Mouse (Mus musculus) C2C12 (cell line): Measurements from ENCODE around the gene C2. TPM values are rescaled to one million over a fixed set of nuclear protein-coding genes. Genes with fewer than 3 reads are reported as not detected.
A peak's percentile ranks its signal among the peaks of the same experiment; 100 is the strongest.

Experiments used
- H3K27me3 ChIP-seq: one replicate; pipeline ENCODE4 v1.6.1; 2011; ENCODE audit not compliant: control insufficient read depth, insufficient read depth, insufficient read length
- H3K36me3 ChIP-seq: one replicate; pipeline ENCODE4 v1.6.1; 2011; ENCODE audit not compliant: control insufficient read depth, insufficient read depth
- H3K4me3 ChIP-seq: one replicate; pipeline ENCODE4 v1.5.1; 2011; ENCODE audit warnings: mild to moderate bottlenecking, control low read depth; ENCODE audit not compliant: poor library complexity, insufficient read depth, severe bottlenecking
- H3K79me2 ChIP-seq: one replicate; pipeline ENCODE4 v1.6.1; 2011; ENCODE audit not compliant: control insufficient read depth, insufficient read depth
- H3K79me3 ChIP-seq: one replicate; pipeline ENCODE4 v1.6.1; 2011; ENCODE audit warnings: low read depth, control low read depth
- H3ac ChIP-seq: one replicate; pipeline ENCODE3; 2011; ENCODE audit warnings: low read depth; ENCODE audit not compliant: control insufficient read depth, insufficient read length
- CEBPB ChIP-seq: IDR thresholded peaks from one replicate; pipeline ENCODE4 v1.6.1; 2011; ENCODE audit warnings: low read depth, mild to moderate bottlenecking, control low read depth, moderate library complexity
- CTCF ChIP-seq: IDR thresholded peaks from one replicate; pipeline ENCODE4 v1.5.1; 2011; ENCODE audit not compliant: control insufficient read depth, insufficient read depth, insufficient read length
- FOSL1 ChIP-seq: IDR thresholded peaks from one replicate; pipeline ENCODE4 v1.8.0; 2011; ENCODE audit warnings: mild to moderate bottlenecking, low read length; ENCODE audit not compliant: poor library complexity, insufficient read depth, severe bottlenecking
- MAX ChIP-seq: IDR thresholded peaks from one replicate; pipeline ENCODE4 v1.6.1; 2011; ENCODE audit warnings: mild to moderate bottlenecking, control low read depth
- MYOD1 ChIP-seq: IDR thresholded peaks from one replicate; pipeline ENCODE4 v1.6.1; 2011; ENCODE audit warnings: low read depth; ENCODE audit not compliant: control insufficient read depth, insufficient read length
- MYOG ChIP-seq: IDR thresholded peaks from one replicate; pipeline ENCODE4 v1.6.1; 2011; ENCODE audit not compliant: control insufficient read depth, insufficient read length; ENCODE audit errors: extremely low read depth
- USF1 ChIP-seq: IDR thresholded peaks from one replicate; pipeline ENCODE4 v1.6.1; 2011; ENCODE audit warnings: low read depth, mild to moderate bottlenecking, control low read depth, moderate library complexity
- polyA plus RNA-seq: library from polyadenylated mRNA; unstranded; fragments of >200 nt; fragmentation: generic; extraction: Trizol; gene quantifications from one replicate; pipeline ENCODE4 v1.2.1, GENCODE M21; 2012; ENCODE audit warnings: missing spikeins

Gene C2
- polyA plus RNA-seq, 1 experiment = 0.32 TPM

DNA sequence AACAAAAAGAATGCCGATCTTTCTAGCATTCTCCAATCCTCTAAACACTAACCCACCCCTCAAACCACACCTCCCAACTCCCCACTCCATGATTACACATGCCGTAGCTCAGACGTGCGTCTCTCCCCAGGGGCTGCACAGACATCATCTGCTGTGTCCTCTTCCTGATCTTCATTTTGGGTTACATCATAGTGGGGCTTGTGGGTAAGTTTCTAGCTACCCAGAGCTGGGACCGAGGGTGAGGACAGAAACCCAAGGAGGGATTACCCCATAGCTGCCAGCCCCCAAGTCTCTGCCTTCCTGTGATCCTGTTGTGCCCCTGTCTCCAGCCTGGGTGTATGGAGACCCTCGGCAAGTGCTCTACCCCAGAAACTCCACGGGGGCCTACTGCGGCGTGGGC is 19.1 kb upstream of the C2 start:
- TF ChIP-seq MYOG (no peak), CEBPB (no peak), MYOD1 (no peak)
- Histone ChIP-seq H3K36me3 (peaks cover 20% of the 10 kb centered on the region), H3K79me2 (no peaks in the 10 kb centered on the region), H3K27me3 (no peaks in the 10 kb centered on the region), H3K4me3 (no peak overlapping the region), H3ac (no peak overlapping the region), H3K79me3 (no peaks in the 10 kb centered on the region)

DNA sequence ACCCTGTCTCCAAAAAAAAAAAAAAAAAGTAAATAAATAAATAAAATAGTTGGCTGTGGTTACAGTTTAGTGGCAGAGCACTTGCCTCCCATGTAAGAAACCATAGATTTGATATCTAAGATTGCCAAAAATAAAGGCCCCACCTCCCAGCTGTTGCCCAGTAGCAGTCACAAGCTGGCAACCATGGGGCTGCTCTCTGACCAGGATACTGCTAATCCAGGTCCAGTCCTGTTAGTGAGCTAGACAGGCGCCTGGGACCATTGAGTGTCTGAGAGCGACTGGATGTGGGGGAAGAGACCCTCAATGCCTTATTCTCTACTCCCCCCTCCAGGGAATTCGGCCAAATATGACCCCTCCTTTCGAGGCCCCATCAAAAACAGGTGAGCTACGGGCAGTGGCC is 18.3 kb upstream of the C2 start:
- Histone ChIP-seq H3K27me3 (no peaks in the 10 kb centered on the region), H3K36me3 (peaks cover 28% of the 10 kb centered on the region), H3K79me3 (no peaks in the 10 kb centered on the region), H3K4me3 (no peak overlapping the region), H3K79me2 (no peaks in the 10 kb centered on the region), H3ac (no peak overlapping the region)
- no peak for TF ChIP-seq CTCF
- no peak for TF ChIP-seq MAX

DNA sequence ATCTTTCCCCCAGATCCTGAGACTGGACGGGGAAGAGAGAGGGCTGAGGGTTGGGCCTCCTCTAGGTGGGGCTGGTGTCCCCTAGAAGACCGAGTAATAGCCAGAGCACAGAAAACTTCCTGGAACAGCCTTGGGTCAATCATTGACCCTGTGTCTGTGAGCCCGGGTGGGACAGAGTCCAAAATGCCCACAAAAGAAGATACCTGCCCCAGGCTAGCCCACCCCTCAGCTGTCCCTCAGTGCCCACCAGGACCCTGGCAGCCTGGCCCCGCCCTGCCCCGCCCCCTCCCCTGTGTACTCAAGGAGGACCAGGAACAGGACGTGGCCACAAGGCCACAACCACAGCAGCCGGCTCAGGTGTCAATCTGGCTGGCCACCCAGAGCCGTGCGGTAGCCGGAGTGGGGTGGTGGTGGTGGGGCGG is 17.4 kb upstream of the C2 start:
- Histone ChIP-seq H3K79me3 (no peaks in the 10 kb centered on the region), H3ac (no peak overlapping the region), H3K79me2 (no peaks in the 10 kb centered on the region), H3K4me3 (no peak overlapping the region), H3K27me3 (no peaks in the 10 kb centered on the region), H3K36me3 (peaks cover 35% of the 10 kb centered on the region)
- no peak for TF ChIP-seq MYOG
- TF ChIP-seq CTCF = no peak
- TF ChIP-seq USF1 = no peak
- TF ChIP-seq MAX = no peak
- TF ChIP-seq MYOD1 = no peak
- no peak for TF ChIP-seq FOSL1
- TF ChIP-seq CEBPB = no peak

DNA sequence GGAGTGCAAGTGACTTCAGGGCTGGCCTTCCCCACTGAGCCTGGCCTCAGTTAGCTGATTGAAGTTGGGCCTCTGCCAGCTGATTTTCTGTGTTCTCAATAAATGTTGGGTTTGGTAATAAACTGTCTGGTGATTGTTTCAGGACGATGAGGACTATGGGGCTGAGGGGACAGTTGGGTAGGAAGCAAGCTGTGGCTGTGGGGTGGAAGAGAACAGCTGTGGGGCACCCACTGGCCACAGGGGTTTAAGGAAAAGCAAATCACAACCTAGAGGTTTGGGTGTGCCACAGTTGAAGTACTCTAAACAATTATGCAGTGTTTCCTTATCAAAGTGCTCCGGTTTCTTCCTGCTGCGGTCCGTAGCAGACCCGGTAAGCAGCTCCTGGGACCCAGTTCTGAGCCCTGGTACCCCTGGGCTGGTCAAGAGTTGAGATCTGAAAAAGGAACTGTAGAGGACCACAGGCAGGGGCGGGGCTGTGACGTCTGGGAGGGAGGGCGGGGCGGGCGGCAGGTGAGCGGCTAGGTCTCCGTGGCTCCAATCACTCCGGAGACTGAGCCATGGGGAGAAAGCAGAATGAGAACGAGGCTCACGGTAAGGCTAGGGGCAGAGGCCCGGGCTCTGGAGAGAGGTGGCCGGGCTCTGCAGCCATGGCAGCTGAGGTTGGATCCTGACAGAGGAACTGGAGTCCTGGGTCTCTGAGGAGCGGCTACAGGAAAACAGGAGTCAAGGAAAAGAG is 16.0 kb upstream of the C2 start, which contains the start of gene Slc44a4:
Slc44a4 (plus strand) TSS at position 537 of the 736 bp plus-strand sequence.
- Histone ChIP-seq H3ac (no peak within 1 kb of the TSS), H3K36me3 (peaks cover 45% of the 10 kb centered on the region), H3K4me3 (no peak within 1 kb of the TSS), H3K27me3 (no peaks in the 10 kb centered on the region), H3K79me2 (no peaks in the 10 kb centered on the region), H3K79me3 (no peaks in the 10 kb centered on the region)
- TF ChIP-seq MYOG (no peak), USF1 (no peak), FOSL1 (no peak), MYOD1 (no peak), MAX (no peak), CTCF (no peak)

DNA sequence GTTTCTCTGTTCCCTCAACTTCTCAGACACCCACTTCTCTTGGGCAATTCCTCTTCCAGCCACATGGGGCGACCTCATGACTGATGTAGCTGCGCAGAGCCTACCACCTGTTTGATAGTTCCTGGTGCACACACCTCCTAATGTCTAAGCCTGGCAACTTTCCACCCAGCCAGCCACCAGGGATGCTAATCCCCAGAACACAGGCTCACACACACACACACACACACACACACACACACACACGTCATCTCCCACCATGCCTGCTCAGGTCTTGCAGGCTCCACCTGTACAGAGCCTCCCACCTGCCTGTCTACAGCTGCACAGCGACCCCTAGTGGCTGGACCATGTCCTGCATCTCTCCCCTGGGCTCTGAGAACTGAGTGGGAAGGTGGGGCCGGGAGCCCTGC is 13.9 kb upstream of the C2 start:
- Histone ChIP-seq H3K79me3 (no peaks in the 10 kb centered on the region), H3K27me3 (no peaks in the 10 kb centered on the region), H3K79me2 (no peaks in the 10 kb centered on the region), H3ac (no peak overlapping the region), H3K36me3 (peaks cover 65% of the 10 kb centered on the region), H3K4me3 (no peak overlapping the region)
- TF ChIP-seq FOSL1 (no peak), CTCF (peak; percentile 92)

DNA sequence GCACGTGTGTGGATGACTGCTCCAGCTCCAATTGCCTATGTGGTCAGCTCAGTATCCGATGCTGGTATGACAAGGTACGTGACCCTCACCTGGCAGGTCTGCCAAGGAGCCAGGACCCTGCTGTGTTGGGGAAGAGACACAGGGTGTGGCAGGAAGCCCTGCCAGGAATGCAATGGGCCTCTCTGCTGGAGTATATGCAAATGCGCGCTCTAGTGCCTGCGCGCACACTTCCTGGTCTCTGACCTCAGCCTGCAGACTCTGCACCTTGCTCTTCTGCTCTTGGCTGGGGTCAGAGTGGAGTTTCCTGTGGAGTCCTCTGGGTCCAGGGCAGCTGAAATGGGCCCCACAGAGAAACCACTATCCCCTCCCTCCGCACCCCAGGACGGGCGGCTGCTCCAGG is 12.9 kb upstream of the C2 start:
- H3K4me3 ChIP-seq = no peak overlapping the region
- peaks cover 68% of the 10 kb centered on the region for H3K36me3 ChIP-seq
- TF ChIP-seq CTCF (no peak), MYOD1 (no peak), MAX (no peak), MYOG (no peak), USF1 (no peak)
- H3ac ChIP-seq = no peak overlapping the region
- no peaks in the 10 kb centered on the region for H3K79me2 ChIP-seq
- no peaks in the 10 kb centered on the region for H3K27me3 ChIP-seq
- no peaks in the 10 kb centered on the region for H3K79me3 ChIP-seq
